Mouse (Mus musculus): ENCODE results near the gene Gsg1l2. TPM values are rescaled to one million over a fixed set of nuclear protein-coding genes. Genes with fewer than 3 reads are reported as not detected.

The Gsg1l2 gene
- polyA plus RNA-seq (2015; fragmentation: Nextera tagmentation; extraction: Ambion mirVana): not detected in 2 replicates

GRCm38 (mm10) chr11:67774379-67774778 is at the start of gene Gsg1l2:
Gene Gsg1l2, plus strand, starts transcription at chr11:67774608.
- 86% methylated on average over 12 of the region's 12 CpGs for WGBS
- ATAC-seq (ENCODE audit: low FRiP score): no peak
- H3K9ac ChIP-seq: no peak within 1 kb of the TSS
- no peak within 1 kb of the TSS for H3K4me3 ChIP-seq
- H3K4me2 ChIP-seq: no peak within 1 kb of the TSS
- no peaks in the 10 kb centered on the region for H3K9me3 ChIP-seq
- no peaks in the 10 kb centered on the region for H3K4me1 ChIP-seq (replicated peaks)
- H3K27me3 ChIP-seq: no peaks in the 10 kb centered on the region; the same call in 1 of the 2 replicates
- no peak within 1 kb of the TSS for H3K27ac ChIP-seq
- H3K36me3 ChIP-seq: no peaks in the 10 kb centered on the region

- H3K27ac ChIP-seq: no peak overlapping the region
- no peak for ATAC-seq (ENCODE audit: low FRiP score)
- no peaks in the 10 kb centered on the region for H3K4me1 ChIP-seq (replicated peaks)
- H3K36me3 ChIP-seq: no peaks in the 10 kb centered on the region
- no peak overlapping the region for H3K4me3 ChIP-seq
- no peaks in the 10 kb centered on the region for H3K9me3 ChIP-seq
- no peak overlapping the region for H3K4me2 ChIP-seq
- H3K9ac ChIP-seq: no peak overlapping the region
- 92% methylated on average over 6 of the region's 6 CpGs for WGBS
- H3K27me3 ChIP-seq: no peaks in the 10 kb centered on the region
Measured at GRCm38 (mm10) chr11:67727095-67727494, 47.3 kb upstream of the Gsg1l2 start.

- H3K27me3 ChIP-seq: no peaks in the 10 kb centered on the region
- no peak overlapping the region for H3K4me3 ChIP-seq
- H3K9me3 ChIP-seq: no peaks in the 10 kb centered on the region
- no peak overlapping the region for H3K4me2 ChIP-seq
- H3K27ac ChIP-seq: no peak overlapping the region
- ATAC-seq (ENCODE audit: low FRiP score): no peak
- H3K4me1 ChIP-seq (replicated peaks): no peaks in the 10 kb centered on the region
- H3K36me3 ChIP-seq: no peaks in the 10 kb centered on the region
- no peak overlapping the region for H3K9ac ChIP-seq
Measured at GRCm38 (mm10) chr11:67728726-67729125, 45.7 kb upstream of the Gsg1l2 start.

GRCm38 (mm10) chr11:67731056-67731455 is 43.4 kb upstream of the Gsg1l2 start:
- Histone ChIP-seq H3K9ac (no peak overlapping the region), H3K9me3 (no peaks in the 10 kb centered on the region), H3K4me2 (no peak overlapping the region), H3K27me3 (no peaks in the 10 kb centered on the region), H3K4me3 (no peak overlapping the region), H3K36me3 (no peaks in the 10 kb centered on the region), H3K27ac (no peak overlapping the region), H3K4me1 (replicated peaks) (no peaks in the 10 kb centered on the region)
- no peak for ATAC-seq (ENCODE audit: low FRiP score)
- WGBS: 100% methylated on average over 2 of the region's 2 CpGs

GRCm38 (mm10) chr11:67733726-67734125 is 40.7 kb upstream of the Gsg1l2 start:
- Histone ChIP-seq H3K4me3 (no peak overlapping the region), H3K9me3 (no peaks in the 10 kb centered on the region), H3K4me2 (no peak overlapping the region), H3K27me3 (no peaks in the 10 kb centered on the region), H3K4me1 (replicated peaks) (no peaks in the 10 kb centered on the region), H3K27ac (no peak overlapping the region), H3K36me3 (no peaks in the 10 kb centered on the region), H3K9ac (no peak overlapping the region)
- ATAC-seq (ENCODE audit: low FRiP score): no peak
- WGBS: 79% methylated on average over 1 of the region's 1 CpGs

GRCm38 (mm10) chr11:67734597-67734996 is 39.8 kb upstream of the Gsg1l2 start:
- no peaks in the 10 kb centered on the region for H3K4me1 ChIP-seq (replicated peaks)
- H3K9me3 ChIP-seq: no peaks in the 10 kb centered on the region
- H3K27ac ChIP-seq: no peak overlapping the region
- no peaks in the 10 kb centered on the region for H3K36me3 ChIP-seq
- H3K4me2 ChIP-seq: no peak overlapping the region
- WGBS: 80% methylated on average over 3 of the region's 3 CpGs
- no peaks in the 10 kb centered on the region for H3K27me3 ChIP-seq
- H3K9ac ChIP-seq: no peak overlapping the region
- H3K4me3 ChIP-seq: no peak overlapping the region
- ATAC-seq (ENCODE audit: low FRiP score): no peak

GRCm38 (mm10) chr11:67738345-67738744 is 36.1 kb upstream of the Gsg1l2 start:
- 87% methylated on average over 6 of the region's 6 CpGs for WGBS
- H3K4me2 ChIP-seq: no peak overlapping the region
- no peaks in the 10 kb centered on the region for H3K36me3 ChIP-seq
- no peak overlapping the region for H3K4me3 ChIP-seq
- no peaks in the 10 kb centered on the region for H3K9me3 ChIP-seq
- H3K27me3 ChIP-seq: no peaks in the 10 kb centered on the region
- no peak overlapping the region for H3K9ac ChIP-seq
- H3K4me1 ChIP-seq (replicated peaks): no peaks in the 10 kb centered on the region
- ATAC-seq (ENCODE audit: low FRiP score): no peak
- no peak overlapping the region for H3K27ac ChIP-seq

- H3K9me3 ChIP-seq: no peaks in the 10 kb centered on the region
- no peaks in the 10 kb centered on the region for H3K36me3 ChIP-seq
- 92% methylated on average over 5 of the region's 5 CpGs for WGBS
- no peak overlapping the region for H3K4me3 ChIP-seq
- no peaks in the 10 kb centered on the region for H3K4me1 ChIP-seq (replicated peaks)
- no peak overlapping the region for H3K4me2 ChIP-seq
- ATAC-seq (ENCODE audit: low FRiP score): no peak
- no peak overlapping the region for H3K27ac ChIP-seq
- no peaks in the 10 kb centered on the region for H3K27me3 ChIP-seq
- no peak overlapping the region for H3K9ac ChIP-seq
Measured at GRCm38 (mm10) chr11:67738846-67739490, 35.4 kb upstream of the Gsg1l2 start.

GRCm38 (mm10) chr11:67741569-67741968 is 32.8 kb upstream of the Gsg1l2 start:
- Histone ChIP-seq H3K9me3 (no peaks in the 10 kb centered on the region), H3K4me3 (no peak overlapping the region), H3K4me1 (replicated peaks) (no peaks in the 10 kb centered on the region), H3K27me3 (no peaks in the 10 kb centered on the region), H3K9ac (no peak overlapping the region), H3K4me2 (no peak overlapping the region), H3K36me3 (no peaks in the 10 kb centered on the region), H3K27ac (no peak overlapping the region)
- no peak for ATAC-seq (ENCODE audit: low FRiP score)

GRCm38 (mm10) chr11:67756287-67756686 is 18.1 kb upstream of the Gsg1l2 start:
- WGBS: 90% methylated on average over 1 of the region's 1 CpGs
- Histone ChIP-seq H3K9ac (no peak overlapping the region), H3K9me3 (no peaks in the 10 kb centered on the region), H3K4me3 (no peak overlapping the region), H3K4me1 (replicated peaks) (no peaks in the 10 kb centered on the region), H3K27me3 (no peaks in the 10 kb centered on the region), H3K36me3 (no peaks in the 10 kb centered on the region), H3K27ac (no peak overlapping the region), H3K4me2 (no peak overlapping the region)
- ATAC-seq (ENCODE audit: low FRiP score): no peak

GRCm38 (mm10) chr11:67757373-67758167 is 16.8 kb upstream of the Gsg1l2 start:
- no peaks in the 10 kb centered on the region for H3K9me3 ChIP-seq
- H3K27me3 ChIP-seq: no peaks in the 10 kb centered on the region
- no peaks in the 10 kb centered on the region for H3K36me3 ChIP-seq
- H3K4me2 ChIP-seq: no peak overlapping the region
- no peak for ATAC-seq (ENCODE audit: low FRiP score)
- no peak overlapping the region for H3K27ac ChIP-seq
- no peak overlapping the region for H3K4me3 ChIP-seq
- 78% methylated on average over 15 of the region's 15 CpGs for WGBS
- H3K4me1 ChIP-seq (replicated peaks): no peaks in the 10 kb centered on the region
- H3K9ac ChIP-seq: no peak overlapping the region

GRCm38 (mm10) chr11:67771053-67771452 is 3.4 kb upstream of the Gsg1l2 start, which contains the start of gene Glp2r:
Gene Glp2r, minus strand, starts transcription at chr11:67771153.
- Histone ChIP-seq H3K27ac (no peak within 1 kb of the TSS), H3K27me3 (no peaks in the 10 kb centered on the region; the same call in 1 of the 2 replicates), H3K36me3 (no peaks in the 10 kb centered on the region), H3K9ac (no peak within 1 kb of the TSS), H3K4me2 (no peak within 1 kb of the TSS), H3K4me3 (no peak within 1 kb of the TSS), H3K4me1 (replicated peaks) (no peaks in the 10 kb centered on the region), H3K9me3 (no peaks in the 10 kb centered on the region)
- no peak for ATAC-seq (ENCODE audit: low FRiP score)
- WGBS: 87% methylated on average over 14 of the region's 14 CpGs

GRCm38 (mm10) chr11:67771691-67772090 is 2.7 kb upstream of the Gsg1l2 start:
- 85% methylated on average over 2 of the region's 2 CpGs for WGBS
- Histone ChIP-seq H3K4me1 (replicated peaks) (no peaks in the 10 kb centered on the region), H3K9me3 (no peaks in the 10 kb centered on the region), H3K9ac (no peak overlapping the region), H3K4me2 (no peak overlapping the region), H3K27ac (no peak overlapping the region), H3K36me3 (no peaks in the 10 kb centered on the region), H3K27me3 (no peaks in the 10 kb centered on the region; the same call in 1 of the 2 replicates), H3K4me3 (no peak overlapping the region)
- no peak for ATAC-seq (ENCODE audit: low FRiP score)

Measured in hindbrain, embryonic 13.5 days (tissue).